Mouse (Mus musculus) small intestine, adult 2 months (tissue): Measurements from ENCODE around the gene Ms4a6c.

ENCODE experiments used
- CTCF ChIP-seq: fragments of 200-500 bp; IDR thresholded peaks from 2 replicates; pipeline ENCODE4 v1.5.1; 2012; ENCODE audit warnings: low read depth, mild to moderate bottlenecking, control low read depth, inconsistent platforms, low read length, moderate library complexity, mixed read lengths; ENCODE audit not compliant: insufficient replicate concordance, insufficient read length; ENCODE audit errors: extremely low read depth
- POLR2A ChIP-seq: fragments of 200-500 bp; IDR thresholded peaks from 2 replicates; pipeline ENCODE4 v1.6.1; 2012; ENCODE audit warnings: low read depth, mild to moderate bottlenecking, control low read depth, inconsistent platforms, low read length, moderate library complexity

DNA sequence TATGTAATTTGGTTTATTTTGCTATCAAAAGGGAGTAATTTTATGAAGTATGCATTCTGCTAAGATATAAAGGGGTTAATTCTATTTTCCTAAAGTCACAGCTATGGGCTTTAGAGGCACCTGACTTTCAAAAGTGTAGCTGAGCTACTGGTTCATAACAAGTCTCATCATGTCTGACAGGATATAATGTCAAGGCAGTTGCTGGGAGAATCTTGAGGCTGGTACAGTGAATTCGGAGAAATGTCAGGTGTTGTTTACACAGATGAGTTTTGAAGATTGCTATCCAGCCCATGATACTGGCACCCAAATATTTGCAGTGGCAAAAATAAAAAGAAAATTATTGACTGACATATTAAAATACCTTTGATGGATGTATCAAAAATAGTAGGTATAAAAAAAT, 35.7 kb downstream of the Ms4a6c start:
- TF ChIP-seq POLR2A, result no peak
- TF ChIP-seq CTCF, result no peak
